Mouse (Mus musculus) layer of hippocampus, adult 8-10 months (tissue): ENCODE data around the gene Ube2g2. TPM values are rescaled to one million over a fixed set of nuclear protein-coding genes. Genes with fewer than 3 reads are reported as not detected.

ENCODE experiments used
- DNase-seq, 2 experiments: peaks; one replicate each; pipeline ENCODE4 v3.0.0; 2022; ENCODE audit warnings: low spot score in 2 of 2
- total RNA-seq, 4 experiments: library from RNA; stranded (reverse); gene quantifications; 2 replicates each; pipeline ENCODE4 v1.2.4; 2022

Ube2g2 gene
- 10 to 100 TPM; 64.2 to 89.9 (median 76.6) TPM for total RNA-seq

- peak; percentile 74 to 88 for DNase-seq
These were observed at the start of gene Ube2g2 for GRCm38 (mm10) chr10:77622055-77622988. Gene Ube2g2, plus strand, starts transcription at chr10:77622275.

DNA sequence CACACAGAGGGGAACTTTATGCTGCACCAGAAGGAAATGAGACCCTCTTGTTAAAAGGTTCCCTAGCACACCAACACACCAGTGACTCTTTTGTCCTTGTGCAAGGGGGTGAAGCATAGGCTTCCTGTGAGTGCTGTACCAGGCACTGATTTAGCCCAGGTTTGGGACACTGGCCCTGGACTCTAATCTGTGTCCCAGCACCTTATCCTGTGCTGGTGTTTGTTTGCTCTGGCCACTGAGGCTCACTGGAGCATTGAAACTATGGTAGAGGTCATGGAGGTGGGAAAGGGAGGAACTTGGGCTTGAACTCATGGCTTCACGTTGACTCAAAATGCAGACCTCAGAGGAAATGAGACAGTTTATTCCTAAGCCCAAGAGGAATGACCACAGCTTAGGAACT, 48.9 kb upstream of the Ube2g2 start:
- no peak for DNase-seq

GRCm38 (mm10) chr10:77580027-77580920, 41.8 kb upstream of the Ube2g2 start:
- DNase-seq: no peak

GRCm38 (mm10) chr10:77581023-77581407, 41.1 kb upstream of the Ube2g2 start:
- DNase-seq: no peak

- DNase-seq: peak; percentile 91 to 94
These were observed 40.4 kb upstream of the Ube2g2 start, which contains the start of gene Pttg1ip for GRCm38 (mm10) chr10:77581408-77582284. Gene Pttg1ip, plus strand, starts transcription at chr10:77581720.

GRCm38 (mm10) chr10:77582285-77582618, 39.8 kb upstream of the Ube2g2 start:
- no peak for DNase-seq

- no peak for DNase-seq
These were observed 38.2 kb upstream of the Ube2g2 start for GRCm38 (mm10) chr10:77583795-77584422.

GRCm38 (mm10) chr10:77586637-77587036, 35.4 kb upstream of the Ube2g2 start:
- DNase-seq: no peak

GRCm38 (mm10) chr10:77587091-77587775, 34.8 kb upstream of the Ube2g2 start:
- no peak for DNase-seq

DNA sequence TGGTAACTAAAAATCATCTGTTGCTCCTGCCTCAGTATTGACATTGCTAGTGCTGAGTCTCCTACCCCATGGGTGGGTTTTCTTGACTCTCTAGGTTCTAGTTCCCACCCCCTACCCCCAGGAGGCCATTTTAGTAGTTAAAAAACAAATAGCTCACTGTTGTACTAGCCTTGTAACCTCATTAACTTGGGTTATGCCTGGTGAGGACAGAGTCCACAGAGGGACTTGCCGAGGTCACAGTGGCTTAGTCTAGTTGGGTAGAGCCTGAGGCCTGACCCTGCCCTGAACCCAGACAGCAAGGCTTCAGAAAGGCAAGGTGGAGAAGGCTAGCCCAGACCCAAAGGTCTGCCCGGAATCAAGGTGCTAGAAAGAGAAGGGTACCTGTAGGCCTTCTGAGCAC, 34.0 kb upstream of the Ube2g2 start:
- no peak for DNase-seq

- no peak for DNase-seq
These were observed 33.0 kb upstream of the Ube2g2 start for GRCm38 (mm10) chr10:77589117-77589516.

- DNase-seq: no peak
These were observed 32.3 kb upstream of the Ube2g2 start for GRCm38 (mm10) chr10:77589749-77590148.

- DNase-seq: no peak
These were observed 31.3 kb upstream of the Ube2g2 start for GRCm38 (mm10) chr10:77590812-77591211.

- DNase-seq: no peak
These were observed 30.5 kb upstream of the Ube2g2 start for GRCm38 (mm10) chr10:77591546-77591945.

DNA sequence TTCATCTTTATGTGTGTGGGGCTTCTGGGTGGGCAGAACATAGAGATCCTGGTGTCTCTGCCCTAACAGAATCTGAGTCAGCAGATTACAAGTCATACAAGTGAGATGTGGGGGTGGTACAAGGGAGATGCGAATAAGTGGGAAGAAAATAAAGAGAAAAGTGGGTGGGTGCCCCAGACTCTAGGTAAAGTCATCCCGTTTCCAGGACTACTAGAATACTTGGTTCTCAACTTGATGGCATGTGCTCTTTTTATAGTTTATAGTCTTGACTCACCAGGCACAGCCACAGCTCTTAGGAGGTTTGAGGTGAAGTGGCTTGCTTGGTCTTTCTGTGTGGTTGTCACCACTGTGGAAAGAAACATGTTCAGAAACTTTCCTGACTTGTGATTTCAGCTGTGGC, 26.0 kb upstream of the Ube2g2 start:
- DNase-seq: no peak

- DNase-seq: no peak
These were observed 19.1 kb upstream of the Ube2g2 start for GRCm38 (mm10) chr10:77603021-77603420.

DNA sequence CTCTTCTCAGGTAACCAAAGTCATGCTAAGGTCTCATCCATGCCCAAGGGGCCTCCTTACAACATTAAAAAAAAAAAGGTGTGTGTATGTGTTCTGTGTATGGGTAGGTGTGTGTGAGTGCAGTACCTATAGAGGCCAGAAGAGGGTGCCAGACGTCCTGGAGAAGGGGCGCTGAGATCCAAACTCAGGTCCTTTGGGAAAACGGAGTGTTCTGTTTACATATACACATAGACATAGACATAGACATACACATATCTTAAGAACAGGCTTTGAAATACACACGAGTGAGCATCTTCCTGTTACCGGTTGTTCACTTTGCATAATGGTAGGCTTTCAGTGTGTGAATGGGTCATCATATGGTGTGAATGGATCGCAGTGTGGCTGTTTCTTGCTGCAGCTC, 18.0 kb upstream of the Ube2g2 start:
- no peak for DNase-seq

DNA sequence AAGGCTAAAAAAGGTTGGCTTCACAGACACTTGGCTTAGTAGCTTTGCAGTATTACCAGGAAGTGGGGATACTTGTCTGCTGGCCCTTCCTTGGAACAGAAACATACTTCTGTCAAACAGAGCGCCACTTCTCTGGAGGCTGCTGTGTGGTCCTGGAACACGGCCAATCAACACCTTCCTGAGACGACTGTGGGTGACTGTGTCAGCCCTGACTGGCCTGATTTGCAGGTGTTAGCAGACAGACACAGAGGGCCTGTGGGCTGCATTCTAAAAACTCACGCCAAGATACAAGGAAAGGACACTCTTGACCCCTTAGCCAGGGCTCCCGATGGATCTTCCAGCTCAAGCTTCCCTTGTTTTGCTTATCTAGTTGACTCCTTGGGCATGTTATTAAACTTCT, 17.1 kb upstream of the Ube2g2 start:
- DNase-seq: no peak

- no peak for DNase-seq
These were observed 16.7 kb upstream of the Ube2g2 start for GRCm38 (mm10) chr10:77605368-77605767.
